Mouse (Mus musculus) neural tube, embryonic 11.5 days (tissue): ENCODE results near the gene Suox. TPM values are rescaled to one million over a fixed set of nuclear protein-coding genes. Genes with fewer than 3 reads are reported as not detected.

ENCODE experiments used
- ATAC-seq: fragments of 200-750 bp; cut with Nextera tagmentation; 2 replicates; pipeline ENCODE4 v1.8.0; 2017; ENCODE audit warnings: moderate number of reproducible peaks, mild to moderate bottlenecking, moderate TSS enrichment, moderate library complexity; ENCODE audit not compliant: insufficient read depth, low FRiP score, low TSS enrichment
- DNase-seq: peaks from one replicate; pipeline ENCODE4 v3.0.0-alpha.2; 2015; ENCODE audit warnings: low spot score
- H3K27ac ChIP-seq: fragments of 300-500 bp; sonication (generic); 2 replicates; pipeline ENCODE4 v1.5.1; 2014; ENCODE audit warnings: low read depth, mild to moderate bottlenecking, low read length
- H3K27me3 ChIP-seq: fragments of 300-500 bp; sonication (generic); 2 replicates; pipeline ENCODE4 v1.6.1; 2014; ENCODE audit warnings: mild to moderate bottlenecking, low read length, mixed read lengths; ENCODE audit not compliant: control insufficient read depth, insufficient read depth
- H3K36me3 ChIP-seq: fragments of 300-500 bp; sonication (generic); 2 replicates; pipeline ENCODE4 v1.6.1; 2014; ENCODE audit warnings: mild to moderate bottlenecking, low read length, moderate library complexity, mixed read lengths; ENCODE audit not compliant: control insufficient read depth, insufficient read depth
- H3K4me1 ChIP-seq: fragments of 300-500 bp; sonication (generic); 2 replicates; pipeline ENCODE4 v1.6.1; 2014; ENCODE audit warnings: low read length, mixed read lengths; ENCODE audit not compliant: control insufficient read depth, insufficient read depth
- H3K4me2 ChIP-seq: fragments of 300-500 bp; sonication (generic); 2 replicates; pipeline ENCODE4 v1.6.1; 2014; ENCODE audit warnings: low read depth, mild to moderate bottlenecking, moderate library complexity
- H3K4me3 ChIP-seq: fragments of 300-500 bp; sonication (generic); 2 replicates; pipeline ENCODE4 v1.5.1; 2014; ENCODE audit warnings: low read depth, low read length
- H3K9ac ChIP-seq: fragments of 300-500 bp; sonication (generic); 2 replicates; pipeline ENCODE4 v1.6.1; 2014; ENCODE audit warnings: mild to moderate bottlenecking, low read length
- H3K9me3 ChIP-seq: fragments of 300-500 bp; sonication (generic); 2 replicates; pipeline ENCODE4 v1.6.1; 2016; ENCODE audit warnings: low read length; ENCODE audit not compliant: control insufficient read depth
- WGBS: fragments of 180-500 bp; shearing (Covaris S2); extraction: QIAGEN DNeasy Blood & Tissue Kit; methylation state at CpG from one replicate; pipeline ENCODE4 v1.1.7; 2014; 5-methylcytosine and 5-hydroxymethylcytosine counted together
- polyA plus RNA-seq: library from polyadenylated mRNA; unstranded; fragments of >200 nt; fragmentation: Nextera tagmentation; extraction: Ambion mirVana; gene quantifications from 2 replicates; pipeline ENCODE4 v1.2.1, GENCODE M21; 2014

Suox gene
- polyA plus RNA-seq, 1 experiment from 2014 or later = 17.2 TPM

DNA sequence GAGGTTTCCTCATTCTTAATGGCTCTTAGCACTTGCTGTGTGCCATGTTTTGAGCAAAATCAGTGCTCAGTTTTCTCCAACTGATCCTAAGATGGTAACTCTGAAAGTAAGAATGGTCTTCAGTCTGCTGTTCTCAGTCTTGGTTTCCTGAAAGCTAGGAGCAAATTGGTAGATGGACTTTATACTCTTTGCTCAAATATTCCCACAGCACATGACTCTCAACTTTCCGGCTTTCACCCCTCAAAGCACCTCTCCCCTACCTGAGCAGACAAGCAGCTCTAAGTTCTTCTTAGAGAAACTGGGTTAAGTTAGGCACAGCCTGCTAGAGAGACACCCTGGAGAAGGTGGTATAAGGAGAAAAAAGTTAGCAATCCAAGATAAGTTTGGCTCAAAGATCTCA lies 17.1 kb downstream of the Suox start:
- H3K4me3 ChIP-seq = no peak overlapping the region
- no peaks in the 10 kb centered on the region for H3K36me3 ChIP-seq
- DNase-seq (no peak), ATAC-seq (no peak)
- H3K27me3 ChIP-seq = no peaks in the 10 kb centered on the region
- no peaks in the 10 kb centered on the region for H3K9me3 ChIP-seq
- no peak overlapping the region for H3K27ac ChIP-seq
- no peaks in the 10 kb centered on the region for H3K4me1 ChIP-seq
- H3K9ac ChIP-seq = no peak overlapping the region
- WGBS = 89% methylated on average over 1 of the region's 1 CpGs
- no peak overlapping the region for H3K4me2 ChIP-seq

DNA sequence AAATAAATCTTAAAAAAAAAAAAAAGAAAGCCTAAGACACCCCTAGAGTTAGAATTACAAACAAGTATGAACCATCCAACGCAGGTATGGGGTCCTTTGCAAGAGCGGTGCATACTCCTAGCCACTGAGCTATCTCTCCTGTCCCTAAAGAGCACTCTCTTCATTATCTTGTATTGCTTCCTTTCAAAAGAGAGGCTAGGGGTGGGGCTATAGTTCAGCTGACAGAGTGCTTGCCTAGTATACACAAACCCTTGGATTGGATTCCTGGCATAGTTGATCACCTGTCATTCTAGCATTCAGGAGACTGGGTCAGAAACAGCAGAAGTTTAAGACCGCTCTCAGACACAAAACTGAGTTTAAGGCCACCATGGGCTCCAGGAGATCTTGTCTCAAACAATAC lies 18.6 kb downstream of the Suox start:
- Histone ChIP-seq H3K27me3 (no peaks in the 10 kb centered on the region), H3K4me1 (no peaks in the 10 kb centered on the region), H3K4me3 (no peak overlapping the region), H3K27ac (no peak overlapping the region), H3K9ac (no peak overlapping the region), H3K36me3 (no peaks in the 10 kb centered on the region), H3K4me2 (no peak overlapping the region), H3K9me3 (no peaks in the 10 kb centered on the region)
- DNase-seq (no peak), ATAC-seq (no peak)
- WGBS = 84% methylated on average over 3 of the region's 3 CpGs

DNA sequence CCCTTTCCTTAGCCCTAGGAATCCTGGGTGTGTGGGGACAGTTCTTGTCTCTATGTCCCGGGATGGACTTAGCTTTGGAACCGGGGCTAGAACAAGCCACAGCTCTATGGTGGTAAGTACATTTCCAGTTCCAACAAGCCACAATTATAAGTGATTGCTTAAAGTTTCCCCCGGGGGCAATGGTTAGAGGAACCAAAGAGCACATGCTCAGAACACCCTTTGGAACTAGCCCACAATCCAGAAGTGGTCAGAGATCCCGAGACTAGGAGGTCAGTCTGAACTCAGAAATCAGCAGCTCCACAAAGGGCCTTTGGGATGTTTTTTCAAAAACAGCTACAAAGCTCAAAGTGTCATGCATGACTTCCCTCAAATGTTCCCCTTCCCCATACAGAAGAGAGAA lies 20.0 kb downstream of the Suox start:
- H3K9me3 ChIP-seq = no peaks in the 10 kb centered on the region
- no peak for DNase-seq
- H3K27me3 ChIP-seq = no peaks in the 10 kb centered on the region
- no peak overlapping the region for H3K9ac ChIP-seq
- no peak overlapping the region for H3K4me3 ChIP-seq
- H3K4me2 ChIP-seq = no peak overlapping the region
- H3K36me3 ChIP-seq = no peaks in the 10 kb centered on the region
- no peak overlapping the region for H3K27ac ChIP-seq
- WGBS = 80% methylated on average over 4 of the region's 4 CpGs
- ATAC-seq = no peak
- H3K4me1 ChIP-seq = no peaks in the 10 kb centered on the region

DNA sequence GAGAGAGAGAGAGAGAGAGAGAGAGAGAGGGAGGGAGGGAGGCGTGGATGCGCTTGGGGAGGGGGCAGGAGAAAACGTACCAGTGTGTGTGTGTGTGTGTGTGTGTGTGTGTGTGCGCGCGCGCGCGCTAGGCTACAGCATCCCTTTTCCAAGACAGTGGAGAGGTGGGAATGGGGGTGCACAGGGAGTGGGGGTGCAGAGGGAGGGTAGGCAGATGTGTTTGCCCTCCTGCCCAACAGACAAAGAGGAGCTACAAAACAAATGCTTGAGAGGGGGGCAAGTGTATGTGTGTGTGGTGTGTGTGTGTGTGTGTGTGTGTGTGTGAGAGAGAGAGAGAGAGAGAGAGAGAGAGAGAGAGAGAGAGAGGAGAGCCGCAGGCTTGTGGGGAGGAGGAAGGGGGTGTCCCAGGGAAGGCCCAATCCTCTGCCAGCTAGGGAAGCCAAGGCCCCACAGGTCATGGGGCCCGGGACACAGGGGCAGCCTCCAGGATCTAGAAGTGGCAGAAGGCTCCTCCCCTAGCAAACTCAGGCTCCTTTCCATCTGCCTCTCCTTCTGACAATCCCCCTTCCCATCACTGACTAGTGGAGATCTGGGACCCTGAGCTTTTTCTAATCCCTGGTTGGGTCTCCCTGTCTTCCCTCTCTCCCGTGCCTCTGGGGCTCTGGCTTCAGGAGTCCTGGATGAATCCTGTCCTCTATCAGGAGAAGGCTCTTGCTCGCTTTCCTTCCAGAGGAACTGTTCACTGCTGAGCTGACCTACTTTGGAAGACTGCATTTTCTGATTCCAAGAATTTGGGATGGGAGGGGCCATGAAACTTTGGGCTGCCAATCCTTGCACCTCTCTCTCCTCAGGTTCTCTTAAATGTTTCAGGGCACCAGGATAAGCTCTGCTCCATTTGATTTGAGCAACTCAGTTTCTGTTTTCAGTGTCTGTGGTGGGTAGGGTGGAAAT lies 27.5 kb downstream of the Suox start:
- Histone ChIP-seq H3K4me1 (peaks cover 10% of the 10 kb centered on the region; the same call in 1 of the 2 replicates), H3K27ac (0 out of 2 replicates have a peak overlapping the region, but pooled peaks have one; percentile 39), H3K4me2 (peak overlapping the region; percentile 72), H3K36me3 (no peaks in the 10 kb centered on the region), H3K9ac (peak overlapping the region; percentile 52), H3K27me3 (no peaks in the 10 kb centered on the region), H3K4me3 (peak overlapping the region; percentile 49), H3K9me3 (no peaks in the 10 kb centered on the region)
- peak; percentile 61 for DNase-seq
- WGBS = 5% methylated on average over 12 of the region's 13 CpGs
- peak; percentile 76 for ATAC-seq

DNA sequence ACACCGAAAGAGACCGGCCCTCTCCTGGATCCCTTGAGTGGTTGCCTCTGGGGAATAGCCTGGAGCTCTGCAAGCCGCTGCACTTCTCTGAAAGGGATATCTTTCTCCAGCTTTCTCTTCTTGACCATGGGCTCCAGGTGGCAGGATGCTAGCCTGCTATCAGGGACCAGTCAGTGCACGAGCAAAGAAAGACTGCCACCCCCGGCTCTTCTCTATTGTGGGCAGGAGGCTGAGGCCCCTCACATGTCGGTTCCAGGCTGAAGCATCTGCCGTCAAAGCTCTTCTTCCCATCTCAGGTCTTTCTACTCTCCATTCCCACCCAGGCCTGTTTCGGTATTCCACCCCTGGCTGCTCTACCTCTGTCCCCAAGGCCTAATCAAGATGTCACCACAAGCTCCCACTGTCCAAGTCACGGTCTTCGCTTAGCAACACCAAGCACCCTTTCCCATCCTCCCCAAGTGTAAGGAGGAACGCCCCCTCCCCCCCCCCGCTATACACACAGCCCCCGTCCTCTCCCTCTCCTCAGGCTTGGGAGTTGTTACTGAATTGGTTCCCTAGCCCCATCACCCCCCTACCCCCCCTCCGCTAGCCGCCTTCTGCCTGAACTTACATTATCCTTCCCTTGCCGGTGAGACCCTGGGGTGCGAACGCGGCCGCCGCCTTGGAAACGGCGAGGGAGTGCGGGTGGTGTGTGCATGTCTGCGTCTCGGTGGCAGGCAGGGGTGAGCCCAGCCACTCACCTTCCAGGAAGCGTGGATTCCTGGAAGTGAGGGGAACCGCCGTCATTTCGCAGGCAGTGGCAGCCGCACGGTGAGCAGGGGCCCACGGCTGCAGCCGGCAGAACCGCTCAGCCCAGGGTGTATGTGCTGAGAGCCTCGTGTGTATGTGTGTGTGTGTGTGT lies 28.5 kb downstream of the Suox start, which contains the start of gene Ikzf4:
Gene Ikzf4, minus strand, starts transcription at position 881 of the 901 bp plus-strand sequence.
- H3K9me3 ChIP-seq = no peaks in the 10 kb centered on the region
- H3K9ac ChIP-seq = peak within 1 kb of the TSS; percentile 66
- peak within 1 kb of the TSS; percentile 72 for H3K4me2 ChIP-seq
- DNase-seq = peak; percentile 56
- H3K36me3 ChIP-seq = no peaks in the 10 kb centered on the region; the same call in 1 of the 2 replicates
- peak within 1 kb of the TSS; percentile 63; the same call in 1 of the 2 replicates for H3K27ac ChIP-seq
- no peaks in the 10 kb centered on the region for H3K27me3 ChIP-seq
- 3% methylated on average over 35 of the region's 36 CpGs for WGBS
- H3K4me1 ChIP-seq = peaks cover 10% of the 10 kb centered on the region; the same call in 1 of the 2 replicates
- H3K4me3 ChIP-seq = peak within 1 kb of the TSS; percentile 49
- ATAC-seq = peak; percentile 76

DNA sequence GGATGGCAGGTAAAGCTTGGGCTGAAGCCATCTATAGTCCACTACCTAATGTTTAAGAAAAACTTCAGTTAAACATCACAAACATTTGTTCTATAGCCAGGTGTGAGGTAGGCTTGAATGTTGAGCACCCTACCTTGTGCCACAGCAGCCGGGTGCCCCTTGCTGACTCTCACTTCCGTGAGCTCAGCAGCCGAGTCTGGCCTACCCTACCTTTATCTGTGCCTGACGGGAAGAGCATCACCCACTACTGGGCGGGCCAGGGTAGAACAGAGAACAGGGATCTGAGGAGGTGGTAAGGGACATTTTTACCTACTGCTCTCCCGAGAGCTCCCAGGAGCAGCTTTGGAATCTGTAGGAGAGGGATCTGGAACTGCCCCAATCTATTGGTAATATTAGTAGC lies 31.1 kb downstream of the Suox start:
- H3K36me3 ChIP-seq = no peaks in the 10 kb centered on the region; the same call in 1 of the 2 replicates
- ATAC-seq (no peak), DNase-seq (no peak)
- no peak overlapping the region for H3K9ac ChIP-seq
- no peak overlapping the region for H3K27ac ChIP-seq
- 90% methylated on average over 6 of the region's 6 CpGs for WGBS
- peaks cover 10% of the 10 kb centered on the region; the same call in 1 of the 2 replicates for H3K4me1 ChIP-seq
- no peak overlapping the region for H3K4me2 ChIP-seq
- no peak overlapping the region for H3K4me3 ChIP-seq
- H3K27me3 ChIP-seq = no peaks in the 10 kb centered on the region
- H3K9me3 ChIP-seq = no peaks in the 10 kb centered on the region

DNA sequence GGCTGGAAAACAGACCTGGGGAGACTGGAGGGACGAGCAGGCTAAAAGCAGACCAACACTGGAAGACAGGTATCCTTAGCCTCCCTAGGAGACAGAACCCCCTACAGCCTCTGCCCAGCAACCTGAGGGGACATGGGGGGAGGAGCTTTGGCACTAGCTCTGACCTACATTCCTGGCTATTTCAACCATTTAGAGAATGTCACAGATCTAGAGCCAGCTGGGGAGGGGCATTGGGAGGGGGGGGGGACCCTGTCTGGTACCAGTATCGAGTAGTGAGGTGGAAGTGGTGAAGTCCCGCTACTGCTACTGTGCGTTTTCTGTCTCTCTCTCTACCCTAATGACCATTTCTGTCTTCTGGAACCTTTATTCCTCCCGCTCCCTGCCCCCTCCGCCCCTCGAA lies 32.0 kb downstream of the Suox start:
- no peak for DNase-seq
- no peaks in the 10 kb centered on the region; the same call in 1 of the 2 replicates for H3K36me3 ChIP-seq
- no peak overlapping the region for H3K4me2 ChIP-seq
- H3K9me3 ChIP-seq = no peaks in the 10 kb centered on the region
- no peak overlapping the region for H3K27ac ChIP-seq
- ATAC-seq = no peak
- 80% methylated on average over 7 of the region's 7 CpGs for WGBS
- no peak overlapping the region for H3K4me3 ChIP-seq
- no peaks in the 10 kb centered on the region for H3K27me3 ChIP-seq
- H3K4me1 ChIP-seq = peaks cover 13% of the 10 kb centered on the region; the same call in 1 of the 2 replicates
- H3K9ac ChIP-seq = no peak overlapping the region

DNA sequence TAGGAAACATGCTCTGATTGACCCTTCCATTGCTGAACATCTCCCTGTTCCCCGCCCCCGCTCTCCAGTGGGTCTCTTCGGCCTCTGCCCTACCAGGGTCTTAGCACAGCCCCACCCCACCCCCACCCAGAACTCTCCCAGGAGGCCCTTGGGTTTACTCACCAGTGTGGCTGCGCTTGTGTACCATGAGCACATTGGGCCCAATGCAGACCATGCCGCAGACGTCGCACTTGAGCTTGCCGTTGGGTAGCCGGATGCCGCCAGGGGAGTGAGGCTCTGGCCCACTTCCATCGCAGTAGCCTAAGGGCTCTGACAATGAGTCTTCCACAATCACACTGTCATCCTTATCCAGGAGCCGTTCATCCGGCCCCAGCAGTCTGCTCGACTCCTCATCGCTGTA lies 33.0 kb downstream of the Suox start:
- Histone ChIP-seq H3K4me1 (peaks cover 10% of the 10 kb centered on the region; the same call in 1 of the 2 replicates), H3K9ac (no peak overlapping the region), H3K4me3 (no peak overlapping the region), H3K27ac (no peak overlapping the region), H3K9me3 (no peaks in the 10 kb centered on the region), H3K27me3 (no peaks in the 10 kb centered on the region), H3K4me2 (no peak overlapping the region), H3K36me3 (peaks cover 3% of the 10 kb centered on the region; the same call in 1 of the 2 replicates)
- DNase-seq (no peak), ATAC-seq (no peak)
- WGBS = 93% methylated on average over 15 of the region's 15 CpGs
